Mouse (Mus musculus) liver, adult 2 months (tissue): ENCODE measurements around the gene Krtap5-3. TPM values are rescaled to one million over a fixed set of nuclear protein-coding genes. Genes with fewer than 3 reads are reported as not detected.
"Not testable (repeated sequence)": the region's sequence is repeated elsewhere in the genome, so short reads cannot be mapped to it uniquely, and the experiment has no call there.

Source experiments
- DNase-seq: peaks from one replicate; pipeline ENCODE4 v3.0.0-alpha.2; 2011; ENCODE audit warnings: low read depth, low spot score; ENCODE audit errors: extremely low read depth
- H3K27ac ChIP-seq: fragments of 200-500 bp; replicated peaks from 2 replicates; pipeline ENCODE4 v1.5.1; 2012; ENCODE audit warnings: low read depth, mild to moderate bottlenecking, control low read depth, inconsistent platforms, low read length; ENCODE audit not compliant: insufficient read depth
- H3K27me3 ChIP-seq: fragments of 200-500 bp; 2 replicates; pipeline ENCODE4 v1.6.1; 2012; ENCODE audit warnings: mild to moderate bottlenecking, moderate library complexity, low read length, inconsistent platforms; ENCODE audit not compliant: control insufficient read depth, insufficient read depth
- H3K36me3 ChIP-seq: fragments of 200-500 bp; 2 replicates; pipeline ENCODE4 v1.6.1; 2012; ENCODE audit warnings: low read length, inconsistent platforms; ENCODE audit not compliant: control insufficient read depth, insufficient read depth
- H3K4me1 ChIP-seq: fragments of 200-500 bp; 2 replicates; pipeline ENCODE4 v1.6.1; 2011; ENCODE audit warnings: low read length; ENCODE audit not compliant: control insufficient read depth, insufficient read depth
- H3K4me3 ChIP-seq: fragments of 200-500 bp; 2 replicates; pipeline ENCODE4 v1.5.1; 2011; ENCODE audit warnings: low read depth, mild to moderate bottlenecking, control low read depth, low read length, moderate library complexity; ENCODE audit not compliant: insufficient read depth
- H3K79me2 ChIP-seq: fragments of 200-500 bp; 2 replicates; pipeline ENCODE4 v1.6.1; 2012; ENCODE audit warnings: inconsistent platforms, mild to moderate bottlenecking, low read length, moderate library complexity; ENCODE audit not compliant: control insufficient read depth, insufficient read depth
- H3K9ac ChIP-seq: fragments of 200-500 bp; 2 replicates; pipeline ENCODE4 v1.6.1; 2012; ENCODE audit warnings: low read depth, mild to moderate bottlenecking, control low read depth, inconsistent platforms, low read length
- CTCF ChIP-seq: fragments of 200-500 bp; IDR thresholded peaks from 2 replicates; pipeline ENCODE4 v1.5.1; 2011; ENCODE audit warnings: low read depth, low read length, control low read depth
- POLR2A ChIP-seq: fragments of 200-500 bp; IDR thresholded peaks from 2 replicates; pipeline ENCODE4 v1.6.1; 2011; ENCODE audit warnings: low read length, control low read depth; ENCODE audit not compliant: insufficient read depth; ENCODE audit errors: extremely low read depth
- WGBS: fragments of 180-500 bp; shearing (Covaris S2); methylation state at CpG from one replicate; pipeline ENCODE4 v1.1.7; 2018; 5-methylcytosine and 5-hydroxymethylcytosine counted together
- polyA plus RNA-seq: library from polyadenylated mRNA; depleted of rRNA; stranded (reverse); fragments of >200 nt; gene quantifications from 2 replicates; pipeline ENCODE4 v1.2.3, GENCODE M21; 2012; rRNA removed
- total RNA-seq: library from RNA; depleted of rRNA; stranded (reverse); fragments of >200 nt; gene quantifications from 2 replicates; pipeline ENCODE4 v1.2.3, GENCODE M21; 2014; rRNA removed

The Krtap5-3 gene
- not detected in 2 replicates for total RNA-seq
- not detected in 2 replicates for polyA plus RNA-seq

DNA sequence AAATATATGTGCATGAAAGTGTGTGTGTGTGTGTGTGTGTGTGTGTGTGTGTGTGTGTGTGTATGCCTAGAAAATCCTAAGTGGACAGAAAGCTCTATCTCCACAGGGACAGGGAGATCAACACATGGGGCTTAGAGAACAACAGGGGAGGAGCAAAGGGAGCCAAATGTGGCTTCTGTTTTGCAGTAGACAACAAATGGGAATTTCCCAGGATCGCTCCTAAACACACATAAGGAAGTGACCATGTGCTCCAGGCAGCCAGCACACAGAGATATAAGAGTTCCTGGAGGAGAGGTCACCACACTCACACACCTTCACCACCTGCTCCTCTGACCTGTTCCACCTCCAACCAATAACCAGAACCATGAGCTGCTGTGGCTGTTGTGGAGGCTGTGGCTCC is at the start of gene Krtap5-3:
Gene Krtap5-3, plus strand, starts transcription at position 301 of the 400 bp plus-strand sequence.
- 47% methylated on average over 1 of the region's 1 CpGs for WGBS
- Histone ChIP-seq H3K27me3 (0 out of 2 replicates have a peak, but pooled peaks cover under 1% of the 10 kb centered on the region), H3K79me2 (no peaks in the 10 kb centered on the region), H3K4me3 (no peak within 1 kb of the TSS), H3K27ac (no peak within 1 kb of the TSS), H3K4me1 (no peaks in the 10 kb centered on the region), H3K36me3 (no peaks in the 10 kb centered on the region), H3K9ac (no peak within 1 kb of the TSS)
- TF ChIP-seq POLR2A (no peak), CTCF (no peak)
- no peak for DNase-seq

DNA sequence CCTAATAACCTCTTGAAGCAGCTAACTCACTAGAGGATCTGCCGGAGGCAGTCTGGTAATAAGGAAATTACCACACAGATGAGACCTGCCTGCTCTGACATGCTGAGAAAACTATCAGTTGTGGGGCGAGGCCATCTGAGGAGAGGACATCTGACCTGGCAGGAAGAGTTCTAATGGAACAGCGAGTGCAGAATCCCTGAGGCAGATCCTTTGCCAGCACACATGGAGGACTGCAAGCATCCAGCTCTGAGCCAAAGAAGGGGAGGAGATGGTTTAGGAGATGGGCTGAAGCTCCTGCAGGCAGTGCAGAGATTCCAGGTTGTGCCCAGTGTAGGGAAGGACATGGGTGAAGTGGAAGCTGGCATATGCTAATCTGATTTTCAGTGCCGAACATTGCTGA is 49.0 kb upstream of the Krtap5-3 start:
- H3K79me2 ChIP-seq = no peaks in the 10 kb centered on the region
- TF ChIP-seq POLR2A = no peak
- TF ChIP-seq CTCF = no peak
- H3K4me3 ChIP-seq = no peak overlapping the region
- DNase-seq = no peak
- H3K36me3 ChIP-seq = no peaks in the 10 kb centered on the region
- H3K27me3 ChIP-seq = no peaks in the 10 kb centered on the region
- H3K9ac ChIP-seq = no peak overlapping the region
- H3K27ac ChIP-seq = no peak overlapping the region
- WGBS = 80% methylated on average over 4 of the region's 4 CpGs
- H3K4me1 ChIP-seq = no peaks in the 10 kb centered on the region

DNA sequence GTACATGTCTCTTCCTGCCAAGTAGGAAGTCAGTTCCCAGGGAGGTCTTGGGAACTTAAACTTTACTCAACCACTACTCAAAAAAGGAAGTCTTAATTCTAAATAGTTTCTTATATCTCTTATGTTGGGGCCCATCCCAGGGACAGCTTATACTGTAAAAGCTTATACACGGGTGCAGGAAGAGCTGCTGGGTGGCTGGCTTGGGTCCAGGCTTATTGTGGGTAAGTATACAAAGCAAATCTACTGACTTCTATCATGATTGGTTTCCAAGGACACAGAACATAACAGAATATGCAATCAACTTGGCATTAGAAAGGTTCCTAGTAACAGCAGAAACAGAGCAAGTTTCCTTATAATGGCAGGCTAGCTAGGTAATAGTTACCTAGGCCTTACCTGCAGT is 45.9 kb upstream of the Krtap5-3 start:
- Histone ChIP-seq H3K4me3 (no peak overlapping the region), H3K4me1 (no peaks in the 10 kb centered on the region), H3K27ac (no peak overlapping the region), H3K9ac (no peak overlapping the region), H3K27me3 (no peaks in the 10 kb centered on the region), H3K36me3 (no peaks in the 10 kb centered on the region), H3K79me2 (no peaks in the 10 kb centered on the region)
- WGBS = 60% methylated on average over 1 of the region's 1 CpGs
- DNase-seq = no peak
- TF ChIP-seq CTCF = no peak
- TF ChIP-seq POLR2A = no peak

DNA sequence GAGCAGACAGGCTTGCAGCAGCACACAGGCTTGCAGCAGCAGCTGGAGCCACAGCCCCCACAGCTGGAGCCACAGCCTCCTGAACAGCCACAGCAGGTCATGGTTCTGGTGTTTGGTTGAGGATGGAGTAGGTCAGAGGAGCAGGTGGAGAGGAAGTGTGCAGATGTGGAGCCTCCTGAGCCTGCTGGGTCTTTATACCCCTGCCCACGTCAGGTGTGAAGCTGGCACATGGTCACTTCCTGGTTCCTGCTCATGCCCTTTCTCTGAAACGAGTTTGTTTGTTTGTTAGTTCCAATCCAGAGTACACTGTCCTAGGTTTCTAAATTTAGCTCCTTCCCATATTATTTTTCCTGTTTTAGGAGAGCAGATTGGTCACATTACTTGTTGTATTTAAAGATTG is 44.2 kb upstream of the Krtap5-3 start, which contains the start of gene Gm29735:
Gene Gm29735, minus strand, starts transcription at position 101 of the 400 bp plus-strand sequence.
- H3K27ac ChIP-seq, H3K4me1 ChIP-seq, H3K4me3 ChIP-seq, H3K9ac ChIP-seq, DNase-seq, H3K27me3 ChIP-seq, H3K79me2 ChIP-seq, H3K36me3 ChIP-seq: not testable (repeated sequence)
- 24% methylated on average over 2 of the region's 2 CpGs for WGBS

DNA sequence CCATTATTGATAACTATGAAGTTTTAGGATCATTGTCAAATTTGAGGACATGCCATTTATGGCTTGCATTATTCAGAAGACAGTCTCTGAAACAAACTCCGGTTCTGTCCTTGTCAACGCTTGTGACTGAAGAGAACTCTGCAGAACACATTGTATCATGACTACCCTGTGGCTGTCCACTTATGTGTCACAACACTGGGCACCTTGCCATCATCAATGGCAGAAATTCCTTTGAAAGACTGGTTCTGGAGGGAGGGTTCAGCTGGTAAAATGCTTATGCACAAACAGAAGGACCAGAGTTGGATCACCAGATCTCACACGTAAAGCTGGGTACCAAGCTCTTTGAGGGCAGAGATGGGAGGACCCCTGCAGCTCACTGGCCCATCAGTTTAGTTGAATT is 41.8 kb upstream of the Krtap5-3 start:
- DNase-seq = no peak
- 92% methylated on average over 3 of the region's 3 CpGs for WGBS
- Histone ChIP-seq H3K27me3 (no peaks in the 10 kb centered on the region), H3K4me1 (no peaks in the 10 kb centered on the region), H3K79me2 (no peaks in the 10 kb centered on the region), H3K4me3 (no peak overlapping the region), H3K27ac (no peak overlapping the region), H3K9ac (no peak overlapping the region), H3K36me3 (no peaks in the 10 kb centered on the region)
- no peak for TF ChIP-seq POLR2A
- TF ChIP-seq CTCF = no peak

DNA sequence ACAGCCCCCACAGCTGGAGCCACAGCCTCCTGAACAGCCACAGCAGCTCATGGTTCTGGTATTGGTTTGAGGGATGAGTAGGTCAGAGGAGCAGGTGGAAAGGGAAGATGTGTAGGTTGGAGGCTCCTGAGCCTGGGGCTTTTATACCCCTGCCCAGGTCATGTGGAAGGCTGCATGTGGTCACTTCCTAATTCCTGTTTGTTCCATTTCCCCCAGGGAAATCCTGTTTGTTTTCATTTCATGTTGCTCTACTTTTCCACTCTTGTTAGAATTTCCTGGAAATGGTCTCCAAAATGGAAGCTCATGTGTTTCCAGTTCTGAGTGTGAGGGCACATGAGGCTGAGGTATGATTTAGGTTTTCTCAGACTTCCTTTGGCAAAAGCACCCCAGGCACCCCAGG is 35.5 kb upstream of the Krtap5-3 start, which contains the start of gene Gm4553:
Gene Gm4553, minus strand, starts transcription at position 101 of the 400 bp plus-strand sequence.
- not testable (repeated sequence) for H3K79me2 ChIP-seq, DNase-seq, H3K27ac ChIP-seq, H3K27me3 ChIP-seq, H3K4me1 ChIP-seq, H3K9ac ChIP-seq, H3K36me3 ChIP-seq, H3K4me3 ChIP-seq
